Mouse (Mus musculus): ENCODE data around the gene Ap1g2.
A peak's percentile ranks its signal among the peaks of the same experiment; 100 is the strongest.

Ap1g2 gene

GRCm38 (mm10) chr14:55054191-55054749, 52.1 kb downstream of the Ap1g2 start:
- DNase-seq, result no peak

GRCm38 (mm10) chr14:55053708-55054190, 52.6 kb downstream of the Ap1g2 start:
- peak; percentile 30 for DNase-seq

GRCm38 (mm10) chr14:55053050-55053449, 53.3 kb downstream of the Ap1g2 start:
- no peak for DNase-seq

GRCm38 (mm10) chr14:55052496-55052895, 53.9 kb downstream of the Ap1g2 start:
- DNase-seq, result peak; percentile 41
